Mouse (Mus musculus): ENCODE results near the gene Tmprss11a.

- no peak for TF ChIP-seq CTCF (IDR thresholded peaks at IDR 0.05; ENCODE audit: low read depth, low read length)
- no peak for TF ChIP-seq EP300 (IDR thresholded peaks at IDR 0.05; ENCODE audit: insufficient read depth, low read depth, low read length)
Observed at GRCm38 (mm10) chr5:86493453-86493852, 24.7 kb upstream of the Tmprss11a start.

Measured in ES-Bruce4 (cell line).